Mouse (Mus musculus) embryonic fibroblast, embryonic 13.5 days (primary cell): ENCODE results near the gene Lmx1b.

ENCODE experiments used
- CTCF ChIP-seq: IDR thresholded peaks from 2 replicates; pipeline ENCODE4 v1.5.1; 2011; ENCODE audit warnings: mild to moderate bottlenecking, control low read depth, low read length, moderate library complexity, borderline replicate concordance; ENCODE audit not compliant: insufficient read depth
- POLR2A ChIP-seq: IDR thresholded peaks from 2 replicates; pipeline ENCODE4 v1.6.1; 2011; ENCODE audit warnings: low read depth, mild to moderate bottlenecking, control low read depth, low read length, moderate library complexity

DNA sequence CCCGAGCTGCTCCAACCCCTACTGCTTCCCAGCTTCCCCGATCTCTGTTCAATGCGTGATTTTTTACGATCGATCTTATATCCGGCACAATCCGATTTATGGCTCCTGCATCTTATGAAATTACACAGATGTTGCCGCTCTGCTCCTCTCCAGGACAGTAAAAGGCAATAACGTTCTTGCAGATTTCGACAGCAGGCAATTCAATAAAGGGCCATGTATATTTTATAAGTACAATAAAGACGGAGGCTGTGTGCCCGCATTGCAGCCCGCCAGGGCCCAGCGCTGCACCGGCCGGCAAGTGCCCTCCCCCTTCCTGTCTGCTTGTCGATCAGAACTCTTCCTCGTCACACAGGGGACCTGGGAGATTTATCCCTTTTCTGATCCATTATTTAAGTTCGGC is 124.5 kb downstream of the Lmx1b start:
- TF ChIP-seq CTCF (no peak), POLR2A (no peak)
